Mouse (Mus musculus): ENCODE results near the gene Tm9sf2. TPM values are rescaled to one million over a fixed set of nuclear protein-coding genes. Genes with fewer than 3 reads are reported as not detected.
"Not testable (repeated sequence)": the region's sequence is repeated elsewhere in the genome, so short reads cannot be mapped to it uniquely, and the experiment has no call there.

Tm9sf2 gene
- total RNA-seq, 1 experiment from 2014 or later: 105 TPM

DNA sequence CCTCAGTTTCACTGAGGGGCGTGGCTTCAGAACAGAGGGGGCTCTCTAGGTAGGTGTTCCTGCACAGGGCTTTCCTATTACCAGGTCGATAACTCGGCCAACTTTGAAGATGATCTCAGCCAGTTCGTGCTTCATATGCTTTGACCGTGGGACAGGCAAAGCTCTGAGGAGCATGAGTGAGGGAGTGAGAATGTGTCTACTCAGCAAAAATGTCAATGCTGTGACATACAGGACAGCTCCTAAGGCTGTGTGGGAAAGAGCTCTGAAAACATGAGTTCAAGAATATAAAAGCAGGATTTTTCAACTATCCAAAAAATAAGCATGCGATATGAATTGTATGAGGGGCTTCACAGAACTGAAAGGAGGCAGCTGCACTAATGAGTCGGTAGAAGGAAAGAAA lies 23.3 kb upstream of the Tm9sf2 start:
- no peak for ATAC-seq (replicated peaks in 1 of 2; ENCODE audit: insufficient read depth in 1 of 2, low FRiP score in 2 of 2, low TSS enrichment in 1 of 2, low read depth in 1 of 2, poor library complexity in 2 of 2, severe bottlenecking in 2 of 2)

DNA sequence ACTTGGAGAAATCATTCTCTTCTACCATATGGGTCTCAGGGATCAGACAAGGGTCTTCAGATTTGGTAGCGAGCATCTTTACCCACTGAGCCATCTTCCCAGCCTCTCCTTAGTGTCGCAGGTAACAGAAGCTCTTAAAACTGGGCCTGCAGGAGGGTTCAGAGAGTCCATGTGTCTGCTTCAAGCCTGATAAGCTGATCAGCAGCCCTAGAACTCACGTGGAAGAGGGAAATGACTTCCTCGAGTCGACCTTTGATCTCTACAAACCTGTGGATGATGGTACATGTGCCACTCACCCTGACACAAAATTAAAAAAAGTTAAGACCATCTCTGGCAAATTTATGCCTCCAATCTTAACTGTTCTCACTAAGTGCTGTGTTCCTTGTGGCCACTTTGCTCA lies 18.9 kb upstream of the Tm9sf2 start:
- ATAC-seq (replicated peaks in 1 of 2; ENCODE audit: insufficient read depth in 1 of 2, low FRiP score in 2 of 2, low TSS enrichment in 1 of 2, low read depth in 1 of 2, poor library complexity in 2 of 2, severe bottlenecking in 2 of 2): no peak

DNA sequence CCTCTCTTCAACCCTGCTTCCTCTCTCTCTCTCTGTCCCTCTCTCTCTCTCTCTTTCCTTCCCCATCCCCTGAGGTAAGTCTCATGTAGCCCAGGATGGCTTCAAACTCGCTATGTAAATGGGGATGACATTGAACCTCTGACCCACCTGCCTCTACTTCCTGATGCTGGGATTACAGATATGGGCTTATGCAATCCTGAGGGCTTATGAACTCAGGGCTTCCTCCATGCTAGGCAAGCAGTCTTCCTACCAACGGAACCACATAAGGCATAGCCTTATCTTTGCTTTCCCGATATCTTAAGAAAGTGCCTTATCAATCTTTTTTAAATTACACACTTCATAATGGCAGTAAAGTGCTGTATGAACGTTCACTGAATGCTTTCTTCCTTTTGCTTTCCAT lies 14.5 kb upstream of the Tm9sf2 start:
- ATAC-seq (replicated peaks in 1 of 2; ENCODE audit: insufficient read depth in 1 of 2, low FRiP score in 2 of 2, low TSS enrichment in 1 of 2, low read depth in 1 of 2, poor library complexity in 2 of 2, severe bottlenecking in 2 of 2): no peak

GRCm38 (mm10) chr14:122096331-122096730 lies 10.5 kb upstream of the Tm9sf2 start:
- ATAC-seq (replicated peaks in 1 of 2; ENCODE audit: insufficient read depth in 1 of 2, low FRiP score in 2 of 2, low TSS enrichment in 1 of 2, low read depth in 1 of 2, poor library complexity in 2 of 2, severe bottlenecking in 2 of 2): no peak

DNA sequence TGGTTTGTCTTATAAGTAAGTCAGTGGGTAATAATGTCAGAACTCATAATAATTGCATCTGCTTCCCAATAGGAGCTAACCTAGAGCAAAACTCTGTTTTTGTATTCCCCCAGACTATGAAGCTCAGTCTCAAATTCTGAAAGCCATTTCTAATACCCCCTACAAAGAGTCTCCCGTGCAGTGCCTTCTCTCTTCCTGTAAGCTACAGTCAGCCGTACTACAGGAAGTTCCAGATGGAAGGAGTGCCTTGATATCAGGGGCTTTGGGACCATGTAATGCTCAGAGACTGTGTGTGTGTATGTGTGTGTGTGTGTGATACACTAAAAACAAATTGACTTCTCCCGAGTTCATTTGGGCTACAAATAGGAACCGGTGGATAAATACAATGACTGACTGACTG lies 7.3 kb upstream of the Tm9sf2 start:
- ATAC-seq (replicated peaks in 1 of 2; ENCODE audit: insufficient read depth in 1 of 2, low FRiP score in 2 of 2, low TSS enrichment in 1 of 2, low read depth in 1 of 2, poor library complexity in 2 of 2, severe bottlenecking in 2 of 2): no peak

- not testable (repeated sequence) for ATAC-seq (replicated peaks in 1 of 2; ENCODE audit: insufficient read depth in 1 of 2, low FRiP score in 2 of 2, low TSS enrichment in 1 of 2, low read depth in 1 of 2, poor library complexity in 2 of 2, severe bottlenecking in 2 of 2)
Measured at GRCm38 (mm10) chr14:122101890-122102289, 4.9 kb upstream of the Tm9sf2 start.

DNA sequence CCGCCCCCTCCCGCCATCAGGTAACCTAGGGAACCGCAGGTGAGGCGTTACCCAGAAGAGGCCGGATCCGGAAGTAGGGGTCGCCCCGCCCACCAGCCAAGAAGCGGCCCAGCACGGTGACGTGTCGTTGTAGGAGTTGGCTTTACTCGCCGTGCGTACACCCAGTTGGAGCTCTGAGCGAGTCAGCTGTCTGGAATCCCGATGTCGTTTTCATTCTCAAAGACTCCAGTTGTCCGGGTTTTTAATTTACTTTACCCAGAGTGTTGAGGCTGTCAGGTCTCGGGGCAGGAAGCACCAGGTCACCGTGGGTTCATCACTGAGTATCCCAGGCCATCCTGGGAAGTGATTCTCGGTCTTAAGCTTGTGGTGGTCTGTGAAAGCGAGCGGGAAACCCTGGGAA lies 2.0 kb upstream of the Tm9sf2 start:
- peak; percentile 86 to 94 for ATAC-seq (replicated peaks in 1 of 2; ENCODE audit: insufficient read depth in 1 of 2, low FRiP score in 2 of 2, low TSS enrichment in 1 of 2, low read depth in 1 of 2, poor library complexity in 2 of 2, severe bottlenecking in 2 of 2)

GRCm38 (mm10) chr14:122105391-122106285 lies 1.2 kb upstream of the Tm9sf2 start:
- ATAC-seq (replicated peaks in 1 of 2; ENCODE audit: insufficient read depth in 1 of 2, low FRiP score in 2 of 2, low TSS enrichment in 1 of 2, low read depth in 1 of 2, poor library complexity in 2 of 2, severe bottlenecking in 2 of 2): no peak

DNA sequence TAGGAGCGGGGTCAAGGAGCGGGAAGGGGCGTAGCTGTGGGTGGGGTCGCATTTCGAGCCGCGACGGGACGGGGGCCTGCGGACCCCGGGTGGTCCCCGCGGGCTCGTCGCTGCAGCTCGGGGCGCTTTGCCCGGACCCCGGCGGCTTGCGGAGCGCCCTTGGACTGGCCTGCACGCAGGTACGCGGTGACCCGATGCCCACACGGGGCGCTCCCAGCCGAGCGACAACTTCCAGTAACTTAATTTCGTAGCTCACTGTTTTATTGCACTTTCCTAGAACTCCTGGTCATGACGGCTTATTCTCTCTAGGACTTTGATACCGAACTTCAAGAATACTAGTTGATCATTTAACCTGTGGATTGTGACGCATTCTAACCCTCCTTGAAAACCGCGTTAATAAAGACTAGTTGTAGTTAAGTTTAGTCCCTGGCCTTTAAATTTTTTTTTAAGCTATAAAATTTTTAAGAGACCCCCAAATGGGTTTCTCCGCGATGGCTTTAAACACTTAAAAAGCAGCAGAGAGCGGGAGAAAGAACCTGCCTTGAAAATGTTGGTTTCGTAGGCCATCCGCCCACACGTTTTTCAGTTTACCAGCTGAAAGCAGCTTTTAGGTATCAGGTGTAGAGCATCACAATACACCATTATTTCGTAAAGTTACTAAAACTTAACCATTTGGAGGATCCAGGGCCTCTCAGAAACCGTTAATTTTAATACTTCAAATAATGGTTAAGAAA lies 810 bp downstream of the Tm9sf2 start:
- ATAC-seq (replicated peaks in 1 of 2; ENCODE audit: insufficient read depth in 1 of 2, low FRiP score in 2 of 2, low TSS enrichment in 1 of 2, low read depth in 1 of 2, poor library complexity in 2 of 2, severe bottlenecking in 2 of 2): no peak

- no peak for ATAC-seq (replicated peaks in 1 of 2; ENCODE audit: insufficient read depth in 1 of 2, low FRiP score in 2 of 2, low TSS enrichment in 1 of 2, low read depth in 1 of 2, poor library complexity in 2 of 2, severe bottlenecking in 2 of 2)
Measured at GRCm38 (mm10) chr14:122111681-122112080, 4.8 kb downstream of the Tm9sf2 start.

DNA sequence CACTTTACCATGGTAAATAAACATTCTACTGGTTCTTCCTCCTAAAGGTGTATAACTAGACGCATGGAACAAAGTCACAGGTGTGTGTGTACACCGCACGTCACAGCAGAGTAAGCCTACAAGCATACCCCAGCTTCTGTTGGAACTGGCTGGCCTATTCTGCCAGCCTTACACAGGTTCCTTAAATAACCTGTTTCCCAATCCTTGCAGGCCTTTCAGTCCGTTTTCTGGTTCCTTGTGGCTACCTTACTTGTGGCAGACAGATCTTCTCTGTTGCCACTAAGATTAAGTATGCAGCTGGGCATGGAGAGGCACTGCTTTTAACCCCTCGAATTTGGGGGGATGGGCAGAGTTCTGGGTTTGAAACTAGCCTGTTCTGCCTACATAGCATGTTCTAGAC lies 5.5 kb downstream of the Tm9sf2 start:
- no peak for ATAC-seq (replicated peaks in 1 of 2; ENCODE audit: insufficient read depth in 1 of 2, low FRiP score in 2 of 2, low TSS enrichment in 1 of 2, low read depth in 1 of 2, poor library complexity in 2 of 2, severe bottlenecking in 2 of 2)

DNA sequence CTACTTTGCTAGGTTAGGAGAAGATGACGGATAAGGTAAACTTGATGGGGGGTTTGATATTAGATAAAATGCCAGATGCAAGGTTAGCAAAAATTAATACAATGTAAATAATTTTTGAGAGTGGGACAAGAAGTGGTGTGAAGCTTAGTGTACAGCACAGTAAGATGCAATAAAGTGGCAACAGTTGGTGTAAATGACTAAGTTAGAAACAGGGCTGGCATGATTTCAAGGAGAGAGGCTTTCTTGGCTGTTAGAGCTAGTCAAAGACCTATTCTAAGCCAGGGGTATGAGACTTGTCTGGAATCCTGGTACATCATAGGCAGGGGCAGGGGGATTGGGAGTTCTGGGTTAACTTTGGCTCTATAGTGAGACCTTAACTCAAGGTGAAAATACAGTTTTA lies 9.4 kb downstream of the Tm9sf2 start:
- no peak for ATAC-seq (replicated peaks in 1 of 2; ENCODE audit: insufficient read depth in 1 of 2, low FRiP score in 2 of 2, low TSS enrichment in 1 of 2, low read depth in 1 of 2, poor library complexity in 2 of 2, severe bottlenecking in 2 of 2)

- peak; percentile 42 to 62; a peak in 1 of 4 replicates for ATAC-seq (replicated peaks in 1 of 2; ENCODE audit: insufficient read depth in 1 of 2, low FRiP score in 2 of 2, low TSS enrichment in 1 of 2, low read depth in 1 of 2, poor library complexity in 2 of 2, severe bottlenecking in 2 of 2)
Measured at GRCm38 (mm10) chr14:122130111-122130797, 23.4 kb downstream of the Tm9sf2 start.

DNA sequence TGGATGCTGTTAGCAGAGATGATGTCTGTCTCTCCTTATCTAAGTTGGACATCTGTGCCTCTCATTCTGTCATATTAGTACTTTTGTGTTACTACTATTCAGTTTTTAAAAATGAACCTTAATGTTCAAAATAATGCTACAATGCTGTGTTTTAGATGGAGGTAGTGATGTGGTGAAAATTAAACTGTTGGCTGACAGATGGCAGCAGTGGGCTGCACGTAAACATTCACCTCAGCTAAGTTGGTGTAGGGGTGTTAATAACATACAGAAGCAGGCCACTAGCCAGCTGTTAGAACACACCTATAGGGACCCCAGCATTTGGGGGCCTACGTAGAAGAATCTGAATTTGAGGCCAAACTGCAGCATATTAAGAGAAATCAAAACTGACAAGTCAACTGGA lies 24.8 kb downstream of the Tm9sf2 start:
- ATAC-seq (replicated peaks in 1 of 2; ENCODE audit: insufficient read depth in 1 of 2, low FRiP score in 2 of 2, low TSS enrichment in 1 of 2, low read depth in 1 of 2, poor library complexity in 2 of 2, severe bottlenecking in 2 of 2): no peak

GRCm38 (mm10) chr14:122136368-122136928 lies 29.6 kb downstream of the Tm9sf2 start:
- no peak for ATAC-seq (replicated peaks in 1 of 2; ENCODE audit: insufficient read depth in 1 of 2, low FRiP score in 2 of 2, low TSS enrichment in 1 of 2, low read depth in 1 of 2, poor library complexity in 2 of 2, severe bottlenecking in 2 of 2)

GRCm38 (mm10) chr14:122137234-122137633 lies 30.4 kb downstream of the Tm9sf2 start:
- no peak for ATAC-seq (replicated peaks in 1 of 2; ENCODE audit: insufficient read depth in 1 of 2, low FRiP score in 2 of 2, low TSS enrichment in 1 of 2, low read depth in 1 of 2, poor library complexity in 2 of 2, severe bottlenecking in 2 of 2)

- ATAC-seq (replicated peaks in 1 of 2; ENCODE audit: insufficient read depth in 1 of 2, low FRiP score in 2 of 2, low TSS enrichment in 1 of 2, low read depth in 1 of 2, poor library complexity in 2 of 2, severe bottlenecking in 2 of 2): no peak
Measured at GRCm38 (mm10) chr14:122140126-122140525, 33.3 kb downstream of the Tm9sf2 start.

Data from hematopoietic stem cell, adult 5-6 weeks (primary cell).